Mouse (Mus musculus): ENCODE data around the gene Med13l.

GRCm38 (mm10) chr5:118789226-118789625 is 228.7 kb downstream of the Med13l start:
- no peak for TF ChIP-seq CTCF (IDR thresholded peaks at IDR 0.05; ENCODE audit: control insufficient read depth, insufficient read depth, insufficient replicate concordance, low read depth, low read length)
- TF ChIP-seq POLR2A (IDR thresholded peaks at IDR 0.05; ENCODE audit: control insufficient read depth, low read depth, low read length) = no peak

All from testis, adult 2 months (tissue).